Mouse (Mus musculus): ENCODE data around the gene Gm8251.

GRCm38 (mm10) chr1:44042555-44042915 lies 19.2 kb downstream of the Gm8251 start:
- no peak for TF ChIP-seq CTCF (IDR thresholded peaks at IDR 0.05; ENCODE audit: insufficient read depth, low read depth, low read length)
- no peak for TF ChIP-seq POLR2A (IDR thresholded peaks at IDR 0.05; ENCODE audit: insufficient read depth, low read depth, low read length)

Measured in olfactory bulb, adult 2 months (tissue).